Mouse (Mus musculus): ENCODE data around the gene Gm20388. TPM values are rescaled to one million over a fixed set of nuclear protein-coding genes. Genes with fewer than 3 reads are reported as not detected.

Gm20388 gene
- polyA plus RNA-seq, 1 experiment from 2014 or later: not detected

DNA sequence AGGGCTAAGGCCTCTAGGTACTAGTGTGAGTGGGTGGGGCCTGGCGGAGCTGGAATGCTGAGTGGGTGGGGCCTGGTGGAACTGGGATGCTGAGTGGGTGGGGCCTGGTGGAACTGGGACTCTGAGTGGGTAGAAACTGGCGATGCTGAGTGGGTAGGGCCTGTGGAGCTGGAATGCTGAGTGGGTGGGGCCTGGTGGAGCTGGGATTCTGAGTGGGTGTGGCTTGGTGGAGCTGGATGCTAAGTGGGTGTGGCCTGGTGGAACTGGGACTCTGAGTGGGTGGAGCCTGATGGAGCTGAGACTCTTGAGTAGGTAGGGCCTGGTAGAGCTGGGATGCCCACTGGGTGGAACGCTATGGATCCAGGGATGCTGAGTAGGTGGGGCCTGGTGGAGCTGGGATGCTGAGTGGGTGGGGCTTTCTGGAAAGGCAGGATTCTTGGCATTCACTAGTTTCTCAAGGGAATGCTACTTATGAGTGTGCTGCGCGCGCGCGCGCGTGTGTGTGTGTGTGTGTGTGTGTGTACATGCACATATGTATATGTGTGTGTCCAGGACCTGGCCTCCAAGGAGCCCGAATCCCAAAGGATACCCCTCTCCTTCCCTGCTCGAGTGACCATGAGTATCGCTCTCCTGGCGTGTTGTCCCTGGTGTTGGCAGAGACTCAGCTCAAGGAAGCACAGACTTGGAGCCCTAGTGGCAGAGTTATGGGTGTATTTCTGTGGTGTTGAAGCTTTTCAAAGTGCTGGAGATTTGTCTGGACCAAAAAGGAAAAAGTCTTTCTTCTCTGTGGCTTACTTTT lies 608.3 kb downstream of the Gm20388 start:
- ATAC-seq (ENCODE audit: low FRiP score) (no peak), DNase-seq (ENCODE audit: low spot score) (no peak)
- Histone ChIP-seq H3K27ac (no peak overlapping the region; the same call in 1 of the 2 replicates), H3K4me3 (replicated peaks; ENCODE audit: low read length) (no peak overlapping the region), H3K27me3 (ENCODE audit: control insufficient read depth, insufficient read depth, low read length) (no peaks in the 10 kb centered on the region), H3K4me1 (replicated peaks; ENCODE audit: control insufficient read depth, insufficient read depth, low read length) (peaks cover 74% of the 10 kb centered on the region), H3K9me3 (ENCODE audit: control insufficient read depth, low read length) (no peaks in the 10 kb centered on the region), H3K9ac (no peak overlapping the region), H3K4me2 (replicated peaks) (no peak overlapping the region), H3K36me3 (replicated peaks; ENCODE audit: control insufficient read depth, insufficient read depth) (no peaks in the 10 kb centered on the region)
- WGBS: 64% methylated on average over 14 of the region's 14 CpGs

DNA sequence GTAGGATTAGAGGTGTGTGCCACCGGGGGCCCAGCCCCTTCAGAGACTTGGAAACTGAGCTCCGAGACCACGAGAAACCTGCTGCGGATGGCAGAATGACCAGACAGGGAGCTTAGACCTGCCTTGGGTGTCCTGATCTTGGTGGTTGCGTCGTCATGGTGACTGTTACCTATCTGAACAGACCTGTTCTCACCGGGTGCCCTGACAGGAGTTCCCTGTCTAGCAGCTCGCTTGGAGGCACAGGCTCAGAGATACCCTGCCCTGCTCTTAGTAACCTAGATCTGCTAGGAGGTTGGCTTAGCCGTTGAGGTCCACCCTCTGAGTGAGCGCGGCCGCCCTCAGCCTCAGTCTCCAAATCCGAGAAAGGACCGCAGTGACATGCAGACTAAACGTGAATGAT lies 609.6 kb downstream of the Gm20388 start:
- no peak overlapping the region for H3K4me3 ChIP-seq (replicated peaks; ENCODE audit: low read length)
- H3K9ac ChIP-seq: no peak overlapping the region
- H3K4me1 ChIP-seq (replicated peaks; ENCODE audit: control insufficient read depth, insufficient read depth, low read length): peaks cover 80% of the 10 kb centered on the region
- ATAC-seq (ENCODE audit: low FRiP score): no peak
- no peaks in the 10 kb centered on the region for H3K36me3 ChIP-seq (replicated peaks; ENCODE audit: control insufficient read depth, insufficient read depth)
- H3K27me3 ChIP-seq (ENCODE audit: control insufficient read depth, insufficient read depth, low read length): no peaks in the 10 kb centered on the region
- DNase-seq (ENCODE audit: low spot score): no peak
- no peaks in the 10 kb centered on the region for H3K9me3 ChIP-seq (ENCODE audit: control insufficient read depth, low read length)
- peak overlapping the region; percentile 33 for H3K4me2 ChIP-seq (replicated peaks)
- WGBS: 70% methylated on average over 15 of the region's 15 CpGs
- H3K27ac ChIP-seq: peak overlapping the region; percentile 79

DNA sequence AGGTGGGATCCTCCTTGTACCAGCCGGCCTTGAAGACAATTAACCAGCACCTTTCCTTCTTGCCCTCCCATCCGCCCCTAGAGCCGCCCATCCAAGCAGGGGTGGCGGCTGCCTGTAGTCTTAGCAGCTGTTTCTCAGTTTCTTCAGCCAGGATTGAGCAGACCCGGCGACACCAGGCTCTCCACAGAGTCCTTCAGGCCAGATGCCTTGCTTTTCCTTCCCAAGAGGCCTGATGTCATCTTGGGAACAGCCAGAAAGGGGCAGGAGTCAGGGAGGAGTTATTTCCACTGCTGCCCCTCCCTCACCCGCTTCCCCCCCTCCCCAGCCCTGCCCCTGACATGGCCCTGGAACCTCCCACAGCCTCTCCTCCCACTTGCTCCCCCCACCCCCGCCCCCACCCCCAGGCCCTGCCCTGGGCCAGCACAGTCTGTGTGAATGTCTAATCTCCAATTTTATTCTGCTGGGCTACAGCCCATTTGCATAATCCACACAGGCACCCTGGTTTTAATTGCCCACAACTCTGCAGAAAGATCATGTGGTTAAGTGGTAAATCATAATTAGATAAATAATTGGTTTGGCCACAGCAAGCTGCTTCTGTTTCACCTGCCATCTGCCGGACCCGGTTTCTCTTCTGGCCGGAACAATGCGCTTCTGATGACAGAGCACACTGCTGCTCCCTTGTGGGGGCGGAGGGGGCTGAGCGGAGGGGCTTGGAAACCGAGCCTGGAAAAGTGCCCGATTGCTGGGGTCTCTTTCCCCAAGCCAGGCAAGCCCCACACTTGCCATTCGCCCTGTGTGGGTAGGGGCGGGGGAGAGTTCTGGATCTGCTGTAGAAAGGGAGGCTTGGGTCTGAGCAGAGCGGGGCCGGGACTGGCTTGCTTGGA lies 610.3 kb downstream of the Gm20388 start:
- Histone ChIP-seq H3K9me3 (ENCODE audit: control insufficient read depth, low read length) (no peaks in the 10 kb centered on the region), H3K9ac (peak overlapping the region; percentile 21; the same call in 1 of the 2 replicates), H3K4me3 (replicated peaks; ENCODE audit: low read length) (no peak overlapping the region), H3K27ac (peak overlapping the region; percentile 79), H3K4me2 (replicated peaks) (peak overlapping the region; percentile 33), H3K36me3 (replicated peaks; ENCODE audit: control insufficient read depth, insufficient read depth) (no peaks in the 10 kb centered on the region), H3K4me1 (replicated peaks; ENCODE audit: control insufficient read depth, insufficient read depth, low read length) (peaks cover 86% of the 10 kb centered on the region), H3K27me3 (ENCODE audit: control insufficient read depth, insufficient read depth, low read length) (no peaks in the 10 kb centered on the region)
- DNase-seq (ENCODE audit: low spot score) (peak; percentile 81), ATAC-seq (ENCODE audit: low FRiP score) (peak; percentile 78)
- WGBS: 7% methylated on average over 20 of the region's 20 CpGs

DNA sequence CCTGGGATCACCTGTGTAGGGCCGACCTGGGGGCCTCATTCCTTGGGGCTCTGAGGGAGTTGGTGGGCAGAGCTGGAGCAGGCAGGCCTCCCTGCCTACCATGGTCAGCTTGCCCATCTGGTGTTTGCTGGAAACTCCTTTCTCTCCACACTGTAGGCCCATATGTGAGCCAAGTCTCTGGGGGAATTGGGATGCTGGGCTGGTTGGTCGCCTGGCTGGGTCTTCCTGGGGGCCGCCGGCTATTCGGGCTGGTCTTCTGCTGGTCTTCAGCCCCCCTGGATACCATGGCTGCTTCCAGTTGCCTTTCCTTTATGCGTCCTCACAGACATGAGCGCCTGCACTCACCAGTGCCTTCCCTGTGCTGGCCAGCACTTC lies 610.9 kb downstream of the Gm20388 start:
- WGBS: 22% methylated on average over 7 of the region's 7 CpGs
- ATAC-seq (ENCODE audit: low FRiP score): no peak; the same call in 1 of the 2 replicates
- peaks cover 86% of the 10 kb centered on the region for H3K4me1 ChIP-seq (replicated peaks; ENCODE audit: control insufficient read depth, insufficient read depth, low read length)

DNA sequence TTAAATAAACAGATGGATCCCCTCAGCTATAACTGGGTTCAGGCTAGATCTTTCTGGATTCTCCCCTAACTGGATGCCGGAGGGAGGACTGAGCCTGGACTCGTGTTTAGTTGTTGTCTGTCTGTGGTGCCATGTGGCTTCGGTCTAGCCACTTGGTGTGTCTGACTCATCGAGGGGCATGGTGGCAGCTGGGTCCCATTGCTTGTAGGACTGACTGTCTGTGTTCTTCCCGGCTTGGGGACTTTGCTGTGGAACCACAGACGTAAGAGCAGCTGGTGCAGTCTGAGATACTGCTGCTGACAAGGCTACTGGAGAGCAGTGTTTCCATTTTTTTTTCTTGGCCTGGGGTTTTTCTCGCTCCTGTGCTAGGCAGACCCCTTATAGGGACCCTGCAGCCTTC lies 613.0 kb downstream of the Gm20388 start:
- H3K27me3 ChIP-seq (ENCODE audit: control insufficient read depth, insufficient read depth, low read length): no peaks in the 10 kb centered on the region
- 47% methylated on average over 7 of the region's 7 CpGs for WGBS
- no peak overlapping the region for H3K9ac ChIP-seq
- peak overlapping the region; percentile 47 for H3K27ac ChIP-seq
- no peak for ATAC-seq (ENCODE audit: low FRiP score)
- no peaks in the 10 kb centered on the region for H3K9me3 ChIP-seq (ENCODE audit: control insufficient read depth, low read length)
- H3K4me3 ChIP-seq (replicated peaks; ENCODE audit: low read length): no peak overlapping the region
- H3K4me2 ChIP-seq (replicated peaks): no peak overlapping the region
- DNase-seq (ENCODE audit: low spot score): no peak
- no peaks in the 10 kb centered on the region for H3K36me3 ChIP-seq (replicated peaks; ENCODE audit: control insufficient read depth, insufficient read depth)
- peaks cover 87% of the 10 kb centered on the region for H3K4me1 ChIP-seq (replicated peaks; ENCODE audit: control insufficient read depth, insufficient read depth, low read length)

More for the DNA sequence above, 610.9 kb downstream of the Gm20388 start:
- Histone ChIP-seq H3K36me3 (replicated peaks; ENCODE audit: control insufficient read depth, insufficient read depth) (no peaks in the 10 kb centered on the region), H3K27ac (peak overlapping the region; percentile 79), H3K4me3 (replicated peaks; ENCODE audit: low read length) (no peak overlapping the region), H3K9ac (peak overlapping the region; percentile 21; the same call in 1 of the 2 replicates), H3K9me3 (ENCODE audit: control insufficient read depth, low read length) (no peaks in the 10 kb centered on the region), H3K4me2 (replicated peaks) (peak overlapping the region; percentile 33), H3K27me3 (ENCODE audit: control insufficient read depth, insufficient read depth, low read length) (no peaks in the 10 kb centered on the region)
- DNase-seq (ENCODE audit: low spot score): no peak

DNA sequence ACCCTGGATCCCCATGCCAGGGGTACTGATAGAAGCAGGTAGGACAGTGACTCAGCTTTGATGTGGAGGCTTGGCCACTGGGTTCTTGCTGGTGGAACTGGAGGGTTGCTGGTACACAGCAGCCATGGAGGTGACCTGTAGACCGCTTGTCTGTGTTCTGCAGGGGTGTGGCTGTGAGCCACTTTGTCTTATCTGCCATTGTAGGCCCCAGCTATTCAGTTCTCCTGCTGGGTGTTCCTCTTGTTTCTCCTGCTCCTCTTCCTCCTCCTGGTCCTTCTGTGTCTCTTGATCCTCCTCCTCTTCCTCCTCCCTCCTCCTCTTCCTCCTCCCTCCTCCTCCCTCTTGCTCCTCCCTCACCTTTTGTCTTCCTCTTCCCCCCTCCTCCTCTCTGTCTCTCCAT lies 614.5 kb downstream of the Gm20388 start:
- Histone ChIP-seq H3K9ac (no peak overlapping the region), H3K9me3 (ENCODE audit: control insufficient read depth, low read length) (no peaks in the 10 kb centered on the region), H3K27me3 (ENCODE audit: control insufficient read depth, insufficient read depth, low read length) (no peaks in the 10 kb centered on the region), H3K4me1 (replicated peaks; ENCODE audit: control insufficient read depth, insufficient read depth, low read length) (peaks cover 79% of the 10 kb centered on the region), H3K4me3 (replicated peaks; ENCODE audit: low read length) (no peak overlapping the region), H3K27ac (no peak overlapping the region), H3K4me2 (replicated peaks) (no peak overlapping the region), H3K36me3 (replicated peaks; ENCODE audit: control insufficient read depth, insufficient read depth) (no peaks in the 10 kb centered on the region)
- no peak for DNase-seq (ENCODE audit: low spot score)
- WGBS: 67% methylated on average over 1 of the region's 1 CpGs
- no peak for ATAC-seq (ENCODE audit: low FRiP score)

DNA sequence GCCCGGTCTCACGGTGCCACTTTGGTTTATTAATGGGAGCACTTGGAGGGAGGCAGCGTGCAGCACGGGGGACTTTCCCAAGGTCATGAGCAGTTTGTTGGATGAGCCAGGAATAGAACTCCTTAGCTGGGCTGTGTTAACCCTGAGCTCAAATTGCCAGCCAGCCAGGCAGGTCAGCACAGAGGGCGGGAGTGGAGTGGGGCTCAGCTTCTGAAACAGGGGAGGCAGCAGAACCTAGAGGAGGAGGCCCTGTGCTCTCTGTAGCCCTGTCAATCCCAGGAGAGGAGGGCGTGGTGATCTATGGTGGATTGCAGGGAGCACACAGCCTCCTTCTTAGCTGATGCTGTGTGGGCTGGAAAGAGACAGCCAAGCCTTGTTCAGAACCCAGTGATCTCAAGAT lies 615.2 kb downstream of the Gm20388 start:
- no peak overlapping the region for H3K4me3 ChIP-seq (replicated peaks; ENCODE audit: low read length)

DNA sequence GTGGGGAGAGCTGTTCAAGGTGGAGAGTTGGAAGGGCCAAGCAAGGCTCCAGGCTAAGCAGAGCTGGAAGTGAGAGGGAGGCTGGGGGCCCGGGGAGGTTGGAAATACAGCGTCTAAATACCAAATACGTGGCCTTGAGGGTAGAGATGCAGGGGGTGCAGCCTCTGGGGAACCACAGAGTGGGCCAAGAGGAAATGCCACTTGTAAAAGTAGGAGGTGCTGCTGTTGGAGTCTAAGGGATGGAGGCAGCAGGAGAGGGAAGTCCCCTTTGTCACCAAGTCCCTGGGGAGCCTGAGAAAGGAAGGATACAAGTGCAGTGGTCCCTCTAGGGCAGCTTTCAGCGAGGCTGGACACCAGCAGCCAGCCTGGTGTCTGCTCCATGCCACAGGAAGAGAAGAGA lies 615.9 kb downstream of the Gm20388 start:
- no peaks in the 10 kb centered on the region for H3K36me3 ChIP-seq (replicated peaks; ENCODE audit: control insufficient read depth, insufficient read depth)
- H3K27ac ChIP-seq: no peak overlapping the region
- H3K9me3 ChIP-seq (ENCODE audit: control insufficient read depth, low read length): no peaks in the 10 kb centered on the region
- H3K4me1 ChIP-seq (replicated peaks; ENCODE audit: control insufficient read depth, insufficient read depth, low read length): peaks cover 68% of the 10 kb centered on the region
- WGBS: 35% methylated on average over 4 of the region's 4 CpGs
- no peaks in the 10 kb centered on the region for H3K27me3 ChIP-seq (ENCODE audit: control insufficient read depth, insufficient read depth, low read length)
- no peak for DNase-seq (ENCODE audit: low spot score)
- H3K4me3 ChIP-seq (replicated peaks; ENCODE audit: low read length): no peak overlapping the region
- H3K4me2 ChIP-seq (replicated peaks): no peak overlapping the region
- H3K9ac ChIP-seq: 0 out of 2 replicates have a peak overlapping the region, but pooled peaks have one; percentile 24
- ATAC-seq (ENCODE audit: low FRiP score): no peak

More for the DNA sequence above, 615.2 kb downstream of the Gm20388 start:
- WGBS: 43% methylated on average over 6 of the region's 6 CpGs
- Histone ChIP-seq H3K4me2 (replicated peaks) (no peak overlapping the region), H3K36me3 (replicated peaks; ENCODE audit: control insufficient read depth, insufficient read depth) (no peaks in the 10 kb centered on the region), H3K27me3 (ENCODE audit: control insufficient read depth, insufficient read depth, low read length) (no peaks in the 10 kb centered on the region), H3K4me1 (replicated peaks; ENCODE audit: control insufficient read depth, insufficient read depth, low read length) (peaks cover 72% of the 10 kb centered on the region), H3K9me3 (ENCODE audit: control insufficient read depth, low read length) (no peaks in the 10 kb centered on the region), H3K9ac (no peak overlapping the region), H3K27ac (no peak overlapping the region)
- DNase-seq (ENCODE audit: low spot score): no peak
- ATAC-seq (ENCODE audit: low FRiP score): no peak

DNA sequence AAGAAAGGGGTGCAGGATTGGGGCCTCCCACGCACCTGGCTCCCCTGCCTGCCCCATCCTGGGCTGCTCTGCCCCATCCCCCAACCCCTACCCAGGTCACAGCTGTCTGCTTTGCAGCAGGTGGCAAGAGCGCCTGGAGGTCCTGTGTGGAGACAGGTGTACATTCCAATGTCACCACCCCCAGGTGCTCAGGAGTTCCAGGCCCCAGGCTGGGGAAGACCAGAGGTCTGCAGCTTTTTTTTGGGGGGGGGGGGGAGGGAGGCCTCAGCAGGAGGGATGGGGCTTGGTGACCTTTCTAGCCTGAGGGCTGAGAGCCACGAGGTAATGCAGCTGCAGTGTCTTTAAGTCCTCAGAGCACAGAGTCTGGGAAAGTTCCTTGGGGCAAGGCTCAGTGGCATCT lies 617.7 kb downstream of the Gm20388 start:
- Histone ChIP-seq H3K4me2 (replicated peaks) (no peak overlapping the region), H3K27ac (no peak overlapping the region), H3K36me3 (replicated peaks; ENCODE audit: control insufficient read depth, insufficient read depth) (no peaks in the 10 kb centered on the region), H3K27me3 (ENCODE audit: control insufficient read depth, insufficient read depth, low read length) (no peaks in the 10 kb centered on the region), H3K9me3 (ENCODE audit: control insufficient read depth, low read length) (no peaks in the 10 kb centered on the region), H3K4me3 (replicated peaks; ENCODE audit: low read length) (no peak overlapping the region), H3K9ac (no peak overlapping the region), H3K4me1 (replicated peaks; ENCODE audit: control insufficient read depth, insufficient read depth, low read length) (peaks cover 72% of the 10 kb centered on the region)
- WGBS: 18% methylated on average over 3 of the region's 3 CpGs
- ATAC-seq (ENCODE audit: low FRiP score): no peak
- no peak for DNase-seq (ENCODE audit: low spot score)
